Mouse (Mus musculus) embryonic fibroblast, embryonic 13.5 days (primary cell): ENCODE results near the gene Atic.

Experiments used
- CTCF ChIP-seq: IDR thresholded peaks from 2 replicates; pipeline ENCODE4 v1.5.1; 2011; ENCODE audit warnings: mild to moderate bottlenecking, control low read depth, low read length, moderate library complexity, borderline replicate concordance; ENCODE audit not compliant: insufficient read depth
- POLR2A ChIP-seq: IDR thresholded peaks from 2 replicates; pipeline ENCODE4 v1.6.1; 2011; ENCODE audit warnings: low read depth, mild to moderate bottlenecking, control low read depth, low read length, moderate library complexity

DNA sequence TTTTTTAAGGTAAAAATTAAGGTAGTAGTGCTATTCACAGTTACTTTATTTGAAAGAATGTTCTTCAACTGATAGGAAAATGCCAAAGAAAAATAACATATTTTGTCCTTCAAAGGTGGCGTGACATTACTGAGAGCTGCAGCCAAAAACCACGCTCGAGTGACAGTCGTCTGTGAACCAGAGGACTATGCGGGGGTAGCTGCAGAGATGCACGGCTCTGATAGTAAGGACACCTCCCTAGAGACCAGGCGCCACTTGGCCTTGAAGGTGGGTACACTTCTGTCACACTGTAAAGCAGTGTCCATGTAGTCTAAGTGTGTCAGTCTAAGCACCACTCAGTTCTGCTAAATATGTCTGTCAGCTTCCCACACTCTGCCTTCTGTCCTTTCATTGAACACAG lies 7.3 kb downstream of the Atic start:
- no peak for TF ChIP-seq CTCF
- TF ChIP-seq POLR2A: no peak
